Mouse (Mus musculus) stomach, postnatal 0 days (tissue): ENCODE results near the gene Cyp8b1.

Experiments used
- CTCF ChIP-seq: IDR thresholded peaks from 2 replicates; pipeline ENCODE4 v1.5.1; 2016; ENCODE audit warnings: antibody characterized with exemption, low read depth, mild to moderate bottlenecking, moderate library complexity
- EP300 ChIP-seq: optimal IDR thresholded peaks from 2 replicates; pipeline ENCODE3; 2016; ENCODE audit warnings: antibody characterized with exemption

GRCm38 (mm10) chr9:121880840-121881239 lies 35.3 kb downstream of the Cyp8b1 start:
- TF ChIP-seq EP300 (no peak), CTCF (peak; percentile 86)
